Mouse (Mus musculus) natural killer cell, adult 2 months (primary cell): ENCODE results near the gene Lekr1.

Experiments used
- DNase-seq, 2 experiments: peaks; one replicate each; pipeline ENCODE4 v3.0.0; 2022; ENCODE audit warnings: low spot score in 2 of 2

The Lekr1 gene

GRCm38 (mm10) chr3:65656902-65657660 is 8.9 kb upstream of the Lekr1 start:
- no peak for DNase-seq

- no peak for DNase-seq
Measured at GRCm38 (mm10) chr3:65658081-65658612, 7.9 kb upstream of the Lekr1 start.

GRCm38 (mm10) chr3:65658721-65659619 is 7.1 kb upstream of the Lekr1 start:
- peak; percentile 63 to 76 for DNase-seq

GRCm38 (mm10) chr3:65659620-65659932 is 6.5 kb upstream of the Lekr1 start:
- DNase-seq = no peak

- no peak for DNase-seq
Measured at GRCm38 (mm10) chr3:65660336-65660735, 5.7 kb upstream of the Lekr1 start.

- no peak for DNase-seq
Measured at GRCm38 (mm10) chr3:65661731-65662130, 4.3 kb upstream of the Lekr1 start.

- peak in 1 of 2 experiments; percentile 48 for DNase-seq
Measured at GRCm38 (mm10) chr3:65663176-65663575, 2.9 kb upstream of the Lekr1 start.

- DNase-seq = no peak
Measured at GRCm38 (mm10) chr3:65670216-65670615, 4.2 kb downstream of the Lekr1 start.

GRCm38 (mm10) chr3:65673725-65674124 is 7.7 kb downstream of the Lekr1 start:
- no peak for DNase-seq

- no peak for DNase-seq
Measured at GRCm38 (mm10) chr3:65680612-65681011, 14.6 kb downstream of the Lekr1 start.

GRCm38 (mm10) chr3:65689705-65690104 is 23.7 kb downstream of the Lekr1 start:
- no peak for DNase-seq

- no peak for DNase-seq
Measured at GRCm38 (mm10) chr3:65690850-65691249, 24.8 kb downstream of the Lekr1 start.

- no peak for DNase-seq
Measured at GRCm38 (mm10) chr3:65699704-65700103, 33.7 kb downstream of the Lekr1 start.

- DNase-seq = no peak
Measured at GRCm38 (mm10) chr3:65714372-65714771, 48.3 kb downstream of the Lekr1 start.

- no peak for DNase-seq
Measured at GRCm38 (mm10) chr3:65717406-65717805, 51.4 kb downstream of the Lekr1 start.

GRCm38 (mm10) chr3:65722897-65723296 is 56.9 kb downstream of the Lekr1 start:
- DNase-seq = no peak

- no peak for DNase-seq
Measured at GRCm38 (mm10) chr3:65723664-65724063, 57.6 kb downstream of the Lekr1 start.

GRCm38 (mm10) chr3:65737816-65738215 is 71.8 kb downstream of the Lekr1 start:
- DNase-seq = no peak

- DNase-seq = no peak
Measured at GRCm38 (mm10) chr3:65744936-65745335, 78.9 kb downstream of the Lekr1 start.

GRCm38 (mm10) chr3:65764511-65765508 is 98.8 kb downstream of the Lekr1 start:
- DNase-seq = no peak

GRCm38 (mm10) chr3:65766387-65766786 is 100.4 kb downstream of the Lekr1 start:
- DNase-seq = no peak
